Mouse (Mus musculus) heart, embryonic 15.5 days (tissue): ENCODE data around the gene Taok3. TPM values are rescaled to one million over a fixed set of nuclear protein-coding genes. Genes with fewer than 3 reads are reported as not detected.

ENCODE experiments used
- ATAC-seq: fragments of 200-750 bp; cut with Nextera tagmentation; replicated peaks from 2 replicates; pipeline ENCODE4 v1.8.0; 2017; ENCODE audit warnings: low read depth, moderate TSS enrichment; ENCODE audit not compliant: insufficient number of reproducible peaks, insufficient read depth, low FRiP score
- H3K27ac ChIP-seq: fragments of 300-500 bp; sonication (generic); 2 replicates; pipeline ENCODE4 v1.5.1; 2015; ENCODE audit warnings: mild to moderate bottlenecking, inconsistent platforms
- H3K27me3 ChIP-seq: fragments of 300-500 bp; sonication (generic); 2 replicates; pipeline ENCODE4 v1.6.1; 2015; ENCODE audit warnings: inconsistent platforms
- H3K36me3 ChIP-seq: fragments of 300-500 bp; sonication (generic); 2 replicates; pipeline ENCODE4 v1.6.1; 2015; ENCODE audit warnings: mild to moderate bottlenecking, inconsistent platforms
- H3K4me1 ChIP-seq: fragments of 300-500 bp; sonication (generic); replicated peaks from 2 replicates; pipeline ENCODE4 v1.6.1; 2015; ENCODE audit warnings: inconsistent platforms
- H3K4me2 ChIP-seq: fragments of 300-500 bp; sonication (generic); 2 replicates; pipeline ENCODE4 v1.6.1; 2015; ENCODE audit warnings: inconsistent platforms, mild to moderate bottlenecking, moderate library complexity
- H3K4me3 ChIP-seq: fragments of 300-500 bp; sonication (generic); 2 replicates; pipeline ENCODE4 v1.5.1; 2015; ENCODE audit warnings: mild to moderate bottlenecking, inconsistent platforms
- H3K9ac ChIP-seq: fragments of 300-500 bp; sonication (generic); 2 replicates; pipeline ENCODE4 v1.6.1; 2015; ENCODE audit warnings: mild to moderate bottlenecking, inconsistent platforms
- H3K9me3 ChIP-seq: fragments of 300-500 bp; sonication (generic); replicated peaks from 2 replicates; pipeline ENCODE4 v1.6.1; 2016; ENCODE audit warnings: inconsistent platforms
- WGBS: fragments of 180-500 bp; shearing (Covaris S2); methylation state at CpG from one replicate; pipeline ENCODE4 v1.1.7; 2015; ENCODE audit warnings: mixed read lengths; 5-methylcytosine and 5-hydroxymethylcytosine counted together
- polyA plus RNA-seq: library from polyadenylated mRNA; unstranded; fragments of >200 nt; fragmentation: Nextera tagmentation; extraction: Ambion mirVana; gene quantifications from 2 replicates; pipeline ENCODE4 v1.2.1, GENCODE M21; 2015

The Taok3 gene
- polyA plus RNA-seq, 1 experiment from 2014 or later: 10.2 TPM

DNA sequence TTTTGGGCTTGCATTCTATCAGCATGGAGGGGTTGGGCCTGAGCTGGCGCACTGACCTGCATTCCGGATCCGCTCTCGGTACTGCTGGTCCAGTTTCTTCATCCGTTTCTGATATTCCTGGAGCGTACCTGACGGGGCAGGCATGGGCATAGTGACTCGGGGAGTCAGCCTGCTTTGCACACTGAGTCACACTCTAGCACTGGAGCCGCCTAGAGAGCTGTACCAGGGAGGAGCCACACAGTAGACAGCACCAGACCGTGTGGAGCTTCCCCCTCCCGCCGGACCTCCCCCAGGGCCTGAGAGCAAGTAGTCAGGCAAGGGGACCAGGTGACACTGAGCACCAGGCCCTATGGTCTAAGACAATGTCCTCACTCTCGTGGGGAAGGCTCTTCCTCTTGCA is 11.6 kb upstream of the Taok3 start:
- Histone ChIP-seq H3K9me3 (no peaks in the 10 kb centered on the region), H3K4me1 (no peaks in the 10 kb centered on the region), H3K4me2 (no peak overlapping the region), H3K27ac (no peak overlapping the region), H3K9ac (no peak overlapping the region), H3K36me3 (peaks cover 79% of the 10 kb centered on the region), H3K4me3 (no peak overlapping the region), H3K27me3 (no peaks in the 10 kb centered on the region)
- no peak for ATAC-seq
- 90% methylated on average over 13 of the region's 13 CpGs for WGBS

DNA sequence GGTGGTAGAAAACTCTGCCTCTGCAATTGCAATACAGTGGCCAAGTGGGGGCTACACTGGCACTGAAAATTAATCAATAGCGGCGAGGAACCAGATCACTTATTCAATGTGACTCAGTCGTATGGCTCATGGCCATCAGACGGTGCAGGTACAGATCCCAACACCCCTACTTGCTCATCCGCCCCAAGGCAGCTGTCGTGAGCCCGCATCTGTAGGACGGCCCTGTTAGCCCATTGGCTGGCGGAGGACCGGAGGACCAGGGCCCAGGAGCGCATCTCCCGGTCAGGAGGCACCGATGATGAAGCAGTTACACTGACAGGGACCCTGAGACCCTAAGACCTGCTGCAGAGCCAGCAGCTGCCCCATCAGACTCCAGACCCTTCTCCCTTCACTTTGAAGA is 11.2 kb upstream of the Taok3 start:
- Histone ChIP-seq H3K4me1 (no peaks in the 10 kb centered on the region), H3K27me3 (no peaks in the 10 kb centered on the region), H3K9me3 (no peaks in the 10 kb centered on the region), H3K4me2 (no peak overlapping the region), H3K27ac (no peak overlapping the region), H3K9ac (no peak overlapping the region), H3K36me3 (peaks cover 77% of the 10 kb centered on the region), H3K4me3 (no peak overlapping the region)
- no peak for ATAC-seq
- WGBS: 95% methylated on average over 13 of the region's 13 CpGs

DNA sequence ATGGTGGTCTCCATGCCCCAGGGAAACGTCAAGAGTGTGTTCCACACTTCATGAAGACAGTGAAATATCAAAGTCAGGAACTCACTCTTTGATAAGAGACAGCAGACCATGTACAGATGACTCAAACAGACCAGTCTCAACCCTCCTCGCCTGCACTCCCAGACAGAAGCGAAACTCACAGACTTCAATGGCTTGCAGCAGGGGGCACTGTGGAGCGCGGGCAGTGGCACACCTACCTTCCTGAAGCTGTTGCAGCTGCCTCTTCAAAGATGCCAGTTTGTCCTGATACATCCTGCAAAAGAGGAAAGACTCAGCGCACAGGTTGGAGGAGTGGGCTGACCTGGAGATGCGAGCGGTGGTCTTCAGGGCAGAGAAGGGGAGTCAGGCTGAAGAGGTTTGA is 10.4 kb upstream of the Taok3 start:
- H3K36me3 ChIP-seq: peaks cover 72% of the 10 kb centered on the region
- WGBS: 79% methylated on average over 8 of the region's 8 CpGs
- no peaks in the 10 kb centered on the region for H3K27me3 ChIP-seq

DNA sequence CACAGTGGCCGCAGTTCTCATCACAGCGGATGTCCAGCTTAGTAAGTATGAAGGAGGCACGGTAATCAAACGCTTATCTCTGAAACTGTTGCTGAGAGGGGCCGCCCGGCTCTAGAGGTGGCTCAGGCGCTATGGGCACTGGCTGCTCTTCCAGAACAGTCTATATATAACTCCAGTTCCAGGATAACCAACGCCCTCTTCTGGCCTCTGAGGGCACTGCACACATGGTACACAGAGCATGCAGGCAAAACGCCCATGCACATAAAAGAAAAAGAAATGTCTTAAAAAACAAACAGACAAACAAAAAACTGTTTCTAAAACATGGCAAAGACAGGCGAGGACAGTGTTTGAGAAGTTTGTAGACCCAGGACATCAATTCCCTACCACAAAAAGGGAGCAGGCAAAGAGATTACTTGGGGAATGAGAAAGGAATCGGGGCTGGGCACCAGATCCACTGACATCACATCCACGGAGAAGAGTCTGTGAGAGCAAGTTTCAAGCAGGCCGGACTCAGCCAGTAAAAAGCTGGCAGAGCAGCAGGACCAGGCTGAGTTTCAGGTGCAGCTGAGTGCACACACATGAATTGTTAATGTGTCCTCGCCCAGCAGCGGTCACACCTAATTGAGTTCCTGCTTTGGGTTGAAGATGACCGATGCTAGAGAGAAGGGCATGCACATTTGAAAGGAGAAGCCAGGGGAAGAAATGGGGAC is 8.7 kb upstream of the Taok3 start:
- no peak for ATAC-seq
- WGBS: 85% methylated on average over 16 of the region's 16 CpGs
- H3K27ac ChIP-seq: no peak overlapping the region
- H3K36me3 ChIP-seq: peaks cover 64% of the 10 kb centered on the region
- no peak overlapping the region for H3K4me2 ChIP-seq
- H3K4me3 ChIP-seq: no peak overlapping the region
- H3K4me1 ChIP-seq: peaks cover 1% of the 10 kb centered on the region; the same call in 1 of the 2 replicates
- no peaks in the 10 kb centered on the region for H3K27me3 ChIP-seq
- no peak overlapping the region for H3K9ac ChIP-seq
- no peaks in the 10 kb centered on the region for H3K9me3 ChIP-seq

More for the DNA sequence above, 10.4 kb upstream of the Taok3 start:
- H3K9ac ChIP-seq: no peak overlapping the region
- H3K27ac ChIP-seq: no peak overlapping the region
- no peak overlapping the region for H3K4me2 ChIP-seq
- H3K4me3 ChIP-seq: no peak overlapping the region
- no peak for ATAC-seq
- no peaks in the 10 kb centered on the region for H3K4me1 ChIP-seq
- no peaks in the 10 kb centered on the region for H3K9me3 ChIP-seq

DNA sequence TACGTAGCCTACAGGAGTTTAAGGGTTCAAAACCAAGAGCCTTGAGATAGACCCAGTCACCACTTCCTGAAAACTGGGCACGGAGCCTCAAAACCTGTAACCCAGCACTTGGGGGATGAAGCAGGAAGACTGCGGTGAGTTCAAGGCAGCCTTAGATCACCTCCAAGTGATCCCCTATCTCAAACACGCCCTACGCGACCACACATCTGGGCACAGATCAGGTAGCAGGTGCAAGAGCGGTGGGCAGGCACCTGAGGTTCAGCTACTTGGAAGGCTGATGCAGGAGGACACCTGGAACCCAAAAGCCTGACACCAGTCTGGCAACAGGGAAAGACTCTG is 8.2 kb upstream of the Taok3 start:
- no peaks in the 10 kb centered on the region for H3K9me3 ChIP-seq
- no peak overlapping the region for H3K27ac ChIP-seq
- 95% methylated on average over 7 of the region's 7 CpGs for WGBS

DNA sequence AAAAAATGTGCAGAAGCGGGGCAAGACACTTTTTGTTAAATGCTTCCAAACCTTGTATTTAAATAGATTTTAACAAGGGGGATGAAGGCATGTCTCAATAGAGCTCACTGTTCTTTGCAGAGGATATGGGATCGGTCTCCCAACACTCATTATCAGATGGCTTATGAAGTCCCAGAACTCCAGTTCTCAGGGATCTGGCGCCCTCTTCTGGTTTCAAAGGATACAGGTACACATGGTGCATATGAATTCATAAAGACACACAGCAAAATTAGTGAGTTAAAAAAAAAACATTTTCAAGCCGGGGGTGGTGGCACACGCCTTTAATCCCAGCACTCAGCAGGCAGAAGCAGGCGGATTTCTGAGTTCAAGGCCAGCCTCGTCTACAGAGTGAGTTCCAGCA is 6.6 kb upstream of the Taok3 start:
- peaks cover 4% of the 10 kb centered on the region; the same call in 1 of the 2 replicates for H3K4me1 ChIP-seq
- no peak overlapping the region for H3K27ac ChIP-seq
- H3K27me3 ChIP-seq: no peaks in the 10 kb centered on the region

More for the DNA sequence above, 8.2 kb upstream of the Taok3 start:
- Histone ChIP-seq H3K4me2 (no peak overlapping the region), H3K4me3 (no peak overlapping the region), H3K36me3 (peaks cover 59% of the 10 kb centered on the region), H3K27me3 (no peaks in the 10 kb centered on the region), H3K9ac (no peak overlapping the region), H3K4me1 (peaks cover 4% of the 10 kb centered on the region; the same call in 1 of the 2 replicates)
- no peak for ATAC-seq

DNA sequence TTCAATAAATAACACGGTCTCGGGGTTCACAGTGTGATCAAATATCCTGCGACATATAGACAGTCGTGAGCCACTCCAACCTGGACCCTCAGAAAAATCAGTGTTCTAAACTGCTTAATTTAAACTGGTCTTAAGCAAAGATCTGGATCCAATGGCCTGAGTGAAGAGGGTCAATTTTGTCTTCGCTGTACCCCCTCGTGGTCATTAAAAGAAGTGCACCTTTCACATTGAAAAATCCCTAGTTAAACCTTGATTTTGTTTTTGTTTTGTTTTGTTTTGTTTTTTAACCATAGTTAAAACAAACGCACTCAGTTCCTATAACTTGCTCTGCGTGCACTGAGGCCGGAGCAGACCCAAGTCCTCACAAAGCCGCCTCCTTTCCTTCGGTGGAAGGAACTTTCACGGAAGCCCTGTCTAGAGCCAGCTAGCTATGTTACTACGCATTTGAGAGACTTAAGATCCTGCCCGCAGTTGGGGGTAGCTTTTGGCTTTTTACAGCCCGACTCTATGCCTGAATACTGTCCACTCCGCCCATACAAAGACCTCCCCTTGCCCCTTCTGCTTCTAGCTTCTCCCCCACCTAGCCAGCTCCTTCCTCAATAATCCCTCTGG is 5.2 kb upstream of the Taok3 start:
- no peaks in the 10 kb centered on the region for H3K9me3 ChIP-seq
- peaks cover 7% of the 10 kb centered on the region for H3K4me1 ChIP-seq
- H3K9ac ChIP-seq: peak overlapping the region; percentile 85
- H3K36me3 ChIP-seq: peaks cover 30% of the 10 kb centered on the region
- no peaks in the 10 kb centered on the region for H3K27me3 ChIP-seq
- peak overlapping the region; percentile 77 for H3K27ac ChIP-seq
- H3K4me3 ChIP-seq: peak overlapping the region; percentile 87
- no peak for ATAC-seq
- H3K4me2 ChIP-seq: peak overlapping the region; percentile 93
- WGBS: 5% methylated on average over 16 of the region's 16 CpGs

More for the DNA sequence above, 6.6 kb upstream of the Taok3 start:
- Histone ChIP-seq H3K4me3 (no peak overlapping the region), H3K9ac (no peak overlapping the region), H3K9me3 (no peaks in the 10 kb centered on the region), H3K4me2 (no peak overlapping the region), H3K36me3 (peaks cover 43% of the 10 kb centered on the region)
- 88% methylated on average over 7 of the region's 7 CpGs for WGBS
- ATAC-seq: no peak

DNA sequence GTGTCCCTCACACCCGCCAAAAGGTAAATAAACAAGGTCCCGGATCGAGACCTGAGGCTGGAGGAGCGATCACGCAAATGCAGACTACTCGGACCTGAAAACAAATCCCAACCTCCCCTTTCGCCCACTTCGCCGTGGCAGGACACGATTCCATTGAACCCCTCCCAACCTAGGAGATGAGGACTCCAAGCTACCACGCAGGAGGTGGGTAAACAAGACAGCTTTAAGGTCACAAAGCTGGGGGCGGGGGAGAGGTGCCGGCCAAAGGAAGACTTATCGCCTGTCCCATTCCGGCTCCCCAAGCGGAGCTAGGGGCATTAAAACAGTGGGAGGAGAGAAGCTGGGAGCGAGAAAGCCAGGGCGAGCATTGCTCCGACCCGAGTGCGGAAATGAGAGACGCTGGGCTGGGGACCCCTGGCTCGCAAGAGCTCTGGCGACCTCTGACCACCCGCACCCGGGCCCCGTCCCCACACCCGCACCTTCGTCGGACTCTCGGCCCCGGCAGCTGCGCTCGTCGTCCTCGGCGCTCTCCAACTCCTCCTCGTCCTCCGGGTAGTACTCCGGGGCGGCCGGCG is 4.6 kb upstream of the Taok3 start:
- H3K4me3 ChIP-seq: peak overlapping the region; percentile 87
- peaks cover 30% of the 10 kb centered on the region for H3K36me3 ChIP-seq
- peaks cover 7% of the 10 kb centered on the region for H3K4me1 ChIP-seq
- peak overlapping the region; percentile 85 for H3K9ac ChIP-seq
- H3K9me3 ChIP-seq: no peaks in the 10 kb centered on the region
- H3K27me3 ChIP-seq: no peaks in the 10 kb centered on the region
- H3K4me2 ChIP-seq: peak overlapping the region; percentile 93
- peak overlapping the region; percentile 77 for H3K27ac ChIP-seq
- 0% methylated on average over 43 of the region's 43 CpGs for WGBS
- ATAC-seq: peak; percentile 2; the same call in 1 of the 2 replicates

DNA sequence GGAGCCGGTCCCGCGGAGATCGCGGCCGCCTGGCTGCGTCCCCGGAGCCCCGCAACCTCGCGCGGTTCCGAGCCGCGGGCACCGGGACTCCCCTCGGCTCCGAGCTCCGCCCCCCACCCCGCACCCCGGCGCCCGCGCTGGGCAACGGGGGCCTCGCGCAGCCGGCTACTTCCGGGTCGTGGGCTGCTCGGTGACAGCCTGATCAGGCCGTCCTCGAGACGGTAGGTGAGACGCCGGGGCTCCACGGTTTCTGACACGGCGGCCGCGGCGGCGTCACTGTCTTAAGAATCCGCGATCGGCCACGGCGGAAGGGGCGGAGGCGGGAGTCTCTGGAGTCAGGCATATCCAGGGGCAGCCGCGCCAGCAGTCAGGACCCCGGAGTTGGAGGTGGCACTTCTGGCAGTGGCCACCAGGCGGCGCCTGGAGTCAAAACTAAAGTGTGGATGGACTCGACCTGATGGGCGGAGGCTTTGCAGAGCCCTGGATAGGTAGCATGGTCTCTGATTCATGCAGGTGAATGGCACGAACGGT is 4.0 kb upstream of the Taok3 start, which contains the start of gene Suds3:
Suds3 (minus strand) TSS at position 278 of the 531 bp plus-strand sequence.
- peak within 1 kb of the TSS; percentile 87 for H3K4me3 ChIP-seq
- H3K27ac ChIP-seq: peak within 1 kb of the TSS; percentile 77
- H3K9ac ChIP-seq: peak within 1 kb of the TSS; percentile 85
- peaks cover 25% of the 10 kb centered on the region for H3K36me3 ChIP-seq
- peak; percentile 63 for ATAC-seq
- 1% methylated on average over 59 of the region's 59 CpGs for WGBS
- peaks cover 11% of the 10 kb centered on the region for H3K4me1 ChIP-seq
- H3K4me2 ChIP-seq: peak within 1 kb of the TSS; percentile 93
- H3K9me3 ChIP-seq: no peaks in the 10 kb centered on the region
- H3K27me3 ChIP-seq: no peaks in the 10 kb centered on the region

DNA sequence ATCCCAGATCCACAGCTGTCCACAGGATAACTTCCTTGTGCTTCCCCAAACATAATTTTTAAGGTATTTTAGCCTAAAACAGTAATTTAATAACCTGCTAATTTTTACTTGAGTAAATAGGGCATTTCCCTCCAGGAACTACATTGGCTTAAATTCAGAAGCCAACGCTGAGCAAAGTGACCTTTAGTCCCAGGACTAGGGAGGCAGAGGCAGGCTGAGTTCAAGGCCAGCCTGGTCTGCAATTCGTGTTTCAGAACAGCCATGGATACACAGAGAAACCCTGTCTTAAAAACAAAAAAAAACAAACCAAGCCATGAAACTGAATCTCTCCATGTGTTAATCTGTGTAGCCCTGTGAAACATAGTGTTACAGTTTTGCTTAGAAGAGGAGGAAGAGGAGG is 3.3 kb upstream of the Taok3 start:
- Histone ChIP-seq H3K4me2 (peak overlapping the region; percentile 93; the same call in 1 of the 2 replicates), H3K4me3 (no peak overlapping the region), H3K36me3 (peaks cover 17% of the 10 kb centered on the region), H3K4me1 (peaks cover 19% of the 10 kb centered on the region), H3K9me3 (no peaks in the 10 kb centered on the region), H3K27ac (no peak overlapping the region), H3K9ac (no peak overlapping the region), H3K27me3 (no peaks in the 10 kb centered on the region)
- ATAC-seq: no peak
- 68% methylated on average over 2 of the region's 2 CpGs for WGBS

DNA sequence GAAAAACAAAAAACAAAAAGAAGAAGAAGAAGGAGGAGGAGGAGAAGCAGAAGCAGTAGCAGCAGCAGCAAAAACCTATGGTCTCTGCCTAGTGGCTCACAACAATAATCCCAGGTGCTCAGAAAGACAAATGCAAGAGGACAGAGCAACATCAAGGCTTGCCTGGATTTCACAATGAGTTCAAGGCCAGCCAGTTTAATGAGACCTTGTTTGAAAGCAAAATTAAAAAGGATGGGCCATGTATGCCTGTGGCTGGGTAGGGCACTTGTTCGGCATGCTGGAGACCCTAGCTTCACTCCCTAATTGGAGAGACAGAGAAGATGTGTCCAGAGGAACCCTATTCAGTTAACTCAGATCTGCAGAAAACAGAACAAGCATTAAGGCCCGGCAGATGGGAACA is 2.7 kb upstream of the Taok3 start:
- Histone ChIP-seq H3K4me2 (no peak overlapping the region), H3K27ac (no peak overlapping the region), H3K9ac (no peak overlapping the region), H3K9me3 (no peaks in the 10 kb centered on the region), H3K27me3 (no peaks in the 10 kb centered on the region), H3K4me1 (peaks cover 21% of the 10 kb centered on the region), H3K36me3 (peaks cover 13% of the 10 kb centered on the region; the same call in 1 of the 2 replicates), H3K4me3 (no peak overlapping the region)
- no peak for ATAC-seq
- 69% methylated on average over 2 of the region's 2 CpGs for WGBS
